Mouse (Mus musculus): ENCODE measurements around the gene Trappc10. TPM values are rescaled to one million over a fixed set of nuclear protein-coding genes. Genes with fewer than 3 reads are reported as not detected.

Gene Trappc10
- polyA plus RNA-seq, 1 experiment from 2014 or later = 9.3 TPM

- Histone ChIP-seq H3K4me3 (no peak overlapping the region), H3K36me3 (no peaks in the 10 kb centered on the region), H3K27ac (replicated peaks) (no peak overlapping the region), H3K4me1 (peaks cover 26% of the 10 kb centered on the region), H3K27me3 (ENCODE audit: low read depth, poor library complexity, severe bottlenecking) (no peaks in the 10 kb centered on the region), H3K9me3 (replicated peaks) (no peaks in the 10 kb centered on the region)
- 84% methylated on average over 11 of the region's 11 CpGs for WGBS
- no peak for DNase-seq (ENCODE audit: low spot score)
Observed at GRCm38 (mm10) chr10:78139572-78140250, 104.7 kb downstream of the Trappc10 start.

- 80% methylated on average over 14 of the region's 14 CpGs for WGBS
- Histone ChIP-seq H3K4me1 (peaks cover 30% of the 10 kb centered on the region), H3K27ac (replicated peaks) (no peak overlapping the region)
Observed at GRCm38 (mm10) chr10:78138812-78139523, 105.5 kb downstream of the Trappc10 start.

GRCm38 (mm10) chr10:78137191-78137590 lies 107.2 kb downstream of the Trappc10 start:
- H3K27ac ChIP-seq (replicated peaks) = no peak overlapping the region

More at GRCm38 (mm10) chr10:78138812-78139523, 105.5 kb downstream of the Trappc10 start:
- Histone ChIP-seq H3K9me3 (replicated peaks) (no peaks in the 10 kb centered on the region), H3K4me3 (no peak overlapping the region), H3K27me3 (ENCODE audit: low read depth, poor library complexity, severe bottlenecking) (no peaks in the 10 kb centered on the region), H3K36me3 (no peaks in the 10 kb centered on the region)
- no peak for DNase-seq (ENCODE audit: low spot score)

More at GRCm38 (mm10) chr10:78137191-78137590, 107.2 kb downstream of the Trappc10 start:
- WGBS = 95% methylated on average over 3 of the region's 3 CpGs
- peaks cover 30% of the 10 kb centered on the region for H3K4me1 ChIP-seq
- H3K9me3 ChIP-seq (replicated peaks) = no peaks in the 10 kb centered on the region
- no peak overlapping the region for H3K4me3 ChIP-seq
- no peaks in the 10 kb centered on the region for H3K27me3 ChIP-seq (ENCODE audit: low read depth, poor library complexity, severe bottlenecking)
- no peaks in the 10 kb centered on the region for H3K36me3 ChIP-seq
- no peak for DNase-seq (ENCODE audit: low spot score)

Other genes with a start within 250 kb of the Trappc10 start
- 203 and 242 TPM in 2 replicates for gene Pfkl, start 234.6 kb downstream of the Trappc10 start, polyA plus RNA-seq (2016; fragmentation: Nextera tagmentation; extraction: Ambion mirVana)
- 0.12 and 0.14 TPM in 2 replicates for gene Dnmt3l, start 202.7 kb downstream of the Trappc10 start, polyA plus RNA-seq (2016; fragmentation: Nextera tagmentation; extraction: Ambion mirVana)
- 0.12 and 0.19 TPM in 2 replicates for gene Aire, start 201.0 kb downstream of the Trappc10 start, polyA plus RNA-seq (2016; fragmentation: Nextera tagmentation; extraction: Ambion mirVana)
- gene Icosl, start 175.3 kb downstream of the Trappc10 start, polyA plus RNA-seq (2016; fragmentation: Nextera tagmentation; extraction: Ambion mirVana) = 2.2 and 2.6 TPM in 2 replicates
- 17.7 and 18.2 TPM in 2 replicates for gene D10Jhu81e, start 74.9 kb downstream of the Trappc10 start, polyA plus RNA-seq (2016; fragmentation: Nextera tagmentation; extraction: Ambion mirVana)
- 29.8 and 31.1 TPM in 2 replicates for gene Pwp2, start 59.5 kb downstream of the Trappc10 start, polyA plus RNA-seq (2016; fragmentation: Nextera tagmentation; extraction: Ambion mirVana)
- gene Agpat3, start 107.8 kb upstream of the Trappc10 start, polyA plus RNA-seq (2016; fragmentation: Nextera tagmentation; extraction: Ambion mirVana) = 41.6 and 48.9 TPM in 2 replicates
- 319 and 355 TPM in 2 replicates for gene Rrp1, start 168.4 kb upstream of the Trappc10 start, polyA plus RNA-seq (2016; fragmentation: Nextera tagmentation; extraction: Ambion mirVana)
- gene Cstb, start 181.0 kb upstream of the Trappc10 start, polyA plus RNA-seq (2016; fragmentation: Nextera tagmentation; extraction: Ambion mirVana) = 112 and 114 TPM in 2 replicates
- 10.5 and 11.1 TPM in 2 replicates for gene Pdxk, start 220.3 kb upstream of the Trappc10 start, polyA plus RNA-seq (2016; fragmentation: Nextera tagmentation; extraction: Ambion mirVana)

Measured in midbrain, embryonic 10.5 days (tissue).